Mouse (Mus musculus): Measurements from ENCODE around the gene Slc32a1.

Slc32a1 gene

GRCm38 (mm10) chr2:158610488-158611325 is at the start of gene Slc32a1:
Gene Slc32a1 (plus strand): TSS chr2:158610767.
- DNase-seq (ENCODE audit: low spot score in 2 of 2) = no peak

DNA sequence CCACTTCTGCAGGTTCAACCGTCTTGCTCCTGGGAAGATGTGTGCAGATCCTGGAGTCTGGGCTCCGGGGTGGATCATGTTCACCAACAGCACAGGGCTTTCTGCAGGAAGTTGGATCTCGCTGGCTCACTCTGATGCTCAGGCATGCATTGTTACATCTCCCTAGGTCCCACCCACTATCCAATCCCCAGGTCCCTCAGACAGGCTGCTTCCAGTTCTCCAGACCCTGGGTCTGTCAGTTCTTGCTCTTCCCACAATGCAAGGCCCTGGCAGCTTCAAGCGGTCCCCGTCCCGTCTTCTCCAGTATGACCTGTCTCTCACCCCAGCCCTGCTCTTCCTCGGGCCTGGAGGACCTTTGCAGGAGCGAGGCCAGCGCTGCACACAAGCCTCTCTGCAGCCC is 49.8 kb upstream of the Slc32a1 start:
- no peak for DNase-seq (ENCODE audit: low spot score in 2 of 2)

DNA sequence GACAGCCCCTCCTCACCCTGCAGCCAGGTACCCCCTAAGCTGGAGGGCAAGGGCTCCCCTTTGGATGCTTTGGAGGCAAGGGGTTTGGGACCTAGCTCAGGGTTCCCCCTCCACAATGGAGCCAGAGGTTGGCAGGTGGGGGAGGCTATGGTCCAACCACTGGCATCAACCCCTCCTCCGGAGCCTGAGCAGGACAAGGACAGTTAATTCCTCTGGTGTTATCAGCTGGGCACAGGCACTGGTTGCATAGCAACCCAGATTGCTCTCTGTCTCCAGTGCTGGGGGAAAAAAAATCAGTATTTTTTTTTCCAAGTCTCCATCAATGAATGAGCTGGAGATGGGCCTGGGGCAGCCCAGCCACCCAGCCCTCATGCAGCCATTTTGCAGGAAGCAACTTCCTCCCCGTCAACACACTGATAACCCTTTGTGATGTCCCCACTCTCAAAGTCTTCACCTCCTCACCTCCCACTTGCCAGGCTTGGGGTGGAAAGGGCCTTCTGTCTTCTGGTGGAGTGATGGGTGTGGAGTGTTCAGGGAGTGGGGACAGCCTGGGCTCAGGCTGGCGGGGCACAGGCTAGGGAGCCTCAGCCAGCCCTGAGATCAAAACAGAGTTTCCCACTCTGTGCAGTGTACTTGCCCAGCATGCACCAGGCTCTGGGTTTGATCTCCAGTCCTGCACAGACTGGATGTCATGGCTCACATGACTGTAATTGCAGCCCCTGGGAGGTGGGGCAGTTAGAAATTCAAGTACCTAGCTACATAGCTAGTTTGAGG is 49.0 kb upstream of the Slc32a1 start:
- no peak for DNase-seq (ENCODE audit: low spot score in 2 of 2)

DNA sequence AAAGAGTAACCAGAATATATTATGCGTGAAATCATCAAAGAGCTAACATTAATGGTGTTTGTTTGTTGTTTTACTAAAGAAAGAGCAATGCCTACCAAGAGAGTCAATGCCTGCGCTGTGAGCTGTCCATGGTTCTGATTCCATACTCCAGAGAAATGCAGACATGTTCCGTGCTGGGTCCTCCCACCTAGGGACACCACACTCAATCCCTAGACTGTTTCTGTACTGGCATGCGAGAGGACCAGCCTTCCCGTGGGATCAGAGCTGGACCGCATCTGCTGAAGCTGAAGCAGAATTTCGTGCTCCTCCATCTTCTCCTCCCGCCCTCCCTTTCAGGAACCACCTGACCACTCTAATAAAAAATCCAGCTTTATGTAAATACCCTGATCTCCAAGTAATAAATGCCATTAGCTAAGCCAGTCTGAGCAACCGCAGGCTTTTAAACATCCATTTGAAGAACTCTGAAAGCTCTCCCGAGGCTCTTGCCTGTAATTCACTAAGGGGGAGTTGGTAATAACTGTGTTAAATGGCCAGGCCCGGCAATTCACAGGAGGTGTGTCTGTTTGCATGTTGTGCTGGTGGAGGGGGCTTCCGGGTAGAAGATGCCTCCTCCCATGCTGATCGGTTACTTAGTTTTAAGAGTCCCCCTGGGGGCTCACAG is 40.0 kb upstream of the Slc32a1 start:
- DNase-seq (ENCODE audit: low spot score in 2 of 2) = peak in 1 of 2 experiments; percentile 16

GRCm38 (mm10) chr2:158579979-158580378 is 30.6 kb upstream of the Slc32a1 start:
- DNase-seq (ENCODE audit: low spot score in 2 of 2) = no peak

DNA sequence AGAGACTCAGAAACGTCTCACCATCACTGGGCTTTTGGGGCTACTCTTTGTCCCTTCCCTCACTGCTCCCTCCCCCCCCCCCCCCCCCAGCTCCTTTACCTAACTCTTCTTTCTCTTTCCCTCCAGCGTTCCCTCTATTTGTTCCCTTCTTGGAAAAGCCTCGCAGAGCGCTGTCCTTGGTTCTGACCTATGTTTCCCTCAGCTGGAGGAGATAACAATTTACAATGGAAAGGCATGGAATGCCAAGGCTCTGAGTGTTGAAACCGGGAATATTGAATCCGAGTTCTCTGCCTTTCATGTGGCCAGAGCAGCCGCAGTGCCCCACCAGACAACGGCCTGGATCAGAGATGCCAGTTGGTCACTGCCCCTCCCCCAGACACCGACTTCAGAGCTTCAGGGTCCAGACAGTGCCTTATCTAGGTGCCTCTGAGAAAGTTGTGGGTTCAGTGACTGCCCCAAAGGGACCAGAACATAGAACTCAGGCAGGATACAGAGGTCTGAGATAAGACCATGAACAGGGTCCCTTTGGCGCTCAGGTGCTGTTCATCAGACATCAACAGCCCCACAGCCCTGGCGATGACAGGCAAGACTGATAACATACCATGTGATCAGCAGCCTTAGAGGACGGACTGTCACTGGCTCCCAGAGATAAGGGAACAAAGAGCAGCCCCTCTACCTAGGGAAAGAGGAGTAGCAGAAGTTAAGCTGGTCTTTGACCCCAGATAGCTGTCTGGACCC is 25.8 kb upstream of the Slc32a1 start:
- no peak for DNase-seq (ENCODE audit: low spot score in 2 of 2)

GRCm38 (mm10) chr2:158588524-158589271 is 21.9 kb upstream of the Slc32a1 start:
- no peak for DNase-seq (ENCODE audit: low spot score in 2 of 2)

GRCm38 (mm10) chr2:158590495-158590894 is 20.1 kb upstream of the Slc32a1 start:
- no peak for DNase-seq (ENCODE audit: low spot score in 2 of 2)

GRCm38 (mm10) chr2:158591286-158591685 is 19.3 kb upstream of the Slc32a1 start:
- DNase-seq (ENCODE audit: low spot score in 2 of 2) = no peak

DNA sequence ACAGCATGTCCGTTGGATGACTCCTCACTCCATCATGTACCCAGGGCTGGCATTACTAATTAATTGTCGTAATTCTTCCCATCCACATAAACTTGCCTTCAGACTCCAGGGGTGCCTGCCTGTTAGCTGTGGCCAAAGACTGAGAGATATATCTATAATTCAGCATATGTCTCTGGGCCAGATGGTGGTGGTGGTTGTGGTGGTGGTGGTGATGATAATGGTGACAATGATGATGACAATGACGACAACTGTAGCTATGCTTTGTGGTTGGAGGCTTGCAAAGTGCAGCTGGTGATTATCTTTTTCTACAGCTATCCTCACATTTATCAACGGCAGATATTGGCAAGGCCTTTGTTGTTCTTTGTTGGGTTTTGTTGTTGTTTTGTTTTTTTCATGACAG is 17.2 kb upstream of the Slc32a1 start:
- DNase-seq (ENCODE audit: low spot score in 2 of 2) = no peak

DNA sequence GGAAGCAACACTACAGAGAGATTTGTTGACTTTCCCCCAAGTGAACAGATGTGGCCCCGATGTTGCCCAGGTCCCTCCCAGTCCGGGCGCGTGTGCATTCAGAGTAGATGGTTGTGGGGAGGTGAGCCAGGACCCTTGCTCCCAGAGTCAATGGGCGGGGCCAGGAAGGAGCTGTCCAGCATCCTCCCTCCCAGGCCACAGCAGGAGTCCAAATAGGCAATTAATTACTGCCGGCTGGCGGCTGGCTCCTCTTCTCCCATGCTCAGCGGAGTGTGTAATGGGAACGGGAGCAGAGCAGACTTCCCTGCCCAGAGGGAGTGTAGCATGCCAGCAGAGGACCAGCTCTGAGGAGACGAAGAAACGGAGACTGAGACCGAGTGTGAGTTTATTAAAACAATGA is 15.5 kb upstream of the Slc32a1 start:
- no peak for DNase-seq (ENCODE audit: low spot score in 2 of 2)

DNA sequence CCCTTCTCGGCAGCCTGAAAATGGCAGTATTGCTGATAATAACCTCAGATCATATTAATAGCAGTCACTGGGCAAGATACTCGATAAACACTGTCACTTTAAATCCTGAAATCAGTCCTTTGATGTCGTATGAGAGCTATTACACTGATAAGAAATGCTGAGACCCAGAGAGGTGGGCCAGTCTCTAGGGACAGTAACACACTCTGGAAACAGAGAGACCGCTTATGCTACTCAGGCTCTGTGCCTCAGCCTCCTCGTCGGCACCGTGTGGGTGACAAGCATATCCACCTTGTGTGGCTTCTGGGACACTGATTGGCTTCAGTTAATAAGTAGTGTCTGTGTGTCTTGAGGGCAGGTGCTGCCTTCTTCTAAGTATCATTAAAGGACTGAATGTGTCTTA is 15.0 kb upstream of the Slc32a1 start:
- DNase-seq (ENCODE audit: low spot score in 2 of 2) = no peak

DNA sequence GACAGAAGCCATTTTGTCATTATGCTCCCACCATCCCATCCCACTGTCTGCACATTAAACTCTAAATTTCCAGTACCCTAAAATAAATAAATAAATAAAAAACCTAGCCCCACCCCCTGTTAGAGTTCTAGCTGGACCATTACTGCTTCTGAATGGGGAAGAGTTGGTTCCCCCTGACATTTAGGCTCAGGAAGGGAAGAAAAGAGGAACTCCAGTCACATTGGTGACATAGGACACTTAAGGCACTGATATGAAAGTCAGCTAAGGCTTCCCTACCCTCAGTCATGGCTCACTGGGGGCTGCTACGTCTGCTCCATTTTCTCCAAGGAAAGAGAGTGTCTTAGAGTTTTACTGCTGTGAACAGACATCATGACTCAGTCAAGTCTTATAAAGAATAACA is 13.8 kb upstream of the Slc32a1 start:
- no peak for DNase-seq (ENCODE audit: low spot score in 2 of 2)

DNA sequence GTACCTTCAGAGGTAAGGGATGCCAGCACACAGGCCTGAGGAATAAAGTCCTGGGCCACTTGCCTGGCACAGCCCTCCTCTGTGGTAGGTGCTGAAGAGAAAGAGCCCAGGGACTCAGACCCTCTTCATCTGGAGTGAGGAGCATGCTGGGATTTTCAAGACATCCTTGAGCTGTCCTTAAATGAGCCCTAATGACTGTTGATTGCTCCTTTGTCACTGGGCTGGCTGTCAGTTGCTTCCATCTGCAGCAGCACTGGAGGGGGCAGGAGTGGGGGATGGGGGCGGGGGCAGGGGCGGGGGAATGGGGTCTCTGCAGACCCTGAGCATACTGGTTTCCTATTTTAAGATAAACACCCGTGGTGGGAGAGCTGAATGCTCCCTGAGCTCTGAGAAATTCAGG is 10.1 kb upstream of the Slc32a1 start:
- DNase-seq (ENCODE audit: low spot score in 2 of 2) = no peak

DNA sequence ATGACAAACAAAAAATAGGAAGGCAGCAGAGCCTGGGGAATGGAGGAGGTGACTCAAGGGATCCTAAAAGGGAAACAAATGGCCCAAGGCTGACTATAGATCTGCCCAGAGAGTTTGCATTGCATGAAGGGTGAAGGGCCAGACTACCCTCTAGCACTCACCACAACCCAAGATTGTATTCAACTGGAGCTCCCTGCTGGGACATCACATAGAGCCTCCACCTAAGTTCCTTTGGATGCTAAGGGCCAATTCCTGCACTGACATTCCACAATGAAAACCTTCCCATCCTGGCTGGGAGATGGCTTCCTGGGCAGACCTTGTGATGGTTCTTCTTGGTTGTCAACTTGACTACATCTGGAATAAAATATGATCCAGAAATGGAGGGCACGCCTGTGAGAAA is 9.2 kb upstream of the Slc32a1 start:
- no peak for DNase-seq (ENCODE audit: low spot score in 2 of 2)

GRCm38 (mm10) chr2:158602663-158603062 is 7.9 kb upstream of the Slc32a1 start:
- DNase-seq (ENCODE audit: low spot score in 2 of 2) = no peak

- DNase-seq (ENCODE audit: low spot score in 2 of 2) = no peak
Observed at GRCm38 (mm10) chr2:158606511-158606964, 4.0 kb upstream of the Slc32a1 start.

DNA sequence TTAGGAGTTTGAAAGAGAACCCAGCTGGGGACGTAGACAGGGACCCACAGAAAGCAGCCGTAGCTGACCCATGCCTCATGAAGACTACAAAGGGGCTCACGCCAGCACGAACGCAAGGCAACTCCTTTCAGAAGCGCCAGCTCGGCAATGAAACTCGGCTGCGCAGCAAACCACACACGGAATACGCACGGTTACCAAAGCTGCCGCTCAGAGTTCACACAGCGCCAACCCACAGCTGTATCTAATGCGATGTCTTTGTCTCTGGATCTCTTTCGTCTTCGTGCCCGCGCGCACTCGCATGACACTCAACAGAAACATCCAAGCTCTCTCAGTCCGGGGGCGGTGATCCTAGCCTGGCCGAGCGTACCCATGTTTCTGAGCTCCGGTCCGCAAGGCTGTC is 886 bp upstream of the Slc32a1 start:
- DNase-seq (ENCODE audit: low spot score in 2 of 2) = no peak

DNA sequence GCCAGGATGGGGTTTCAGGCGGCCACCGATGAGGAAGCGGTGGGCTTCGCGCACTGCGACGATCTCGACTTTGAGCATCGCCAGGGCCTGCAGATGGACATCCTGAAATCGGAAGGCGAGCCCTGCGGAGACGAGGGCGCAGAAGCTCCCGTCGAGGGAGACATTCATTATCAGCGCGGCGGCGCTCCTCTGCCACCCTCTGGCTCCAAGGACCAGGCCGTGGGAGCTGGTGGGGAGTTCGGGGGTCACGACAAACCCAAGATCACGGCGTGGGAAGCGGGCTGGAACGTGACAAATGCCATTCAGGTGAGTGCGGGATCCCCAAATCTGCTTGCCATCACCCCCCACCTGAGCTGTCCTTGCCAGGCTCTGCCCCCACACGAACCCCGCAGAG is 756 bp downstream of the Slc32a1 start:
- no peak for DNase-seq (ENCODE audit: low spot score in 2 of 2)

- DNase-seq (ENCODE audit: low spot score in 2 of 2) = no peak
Observed at GRCm38 (mm10) chr2:158611726-158612670, 1.4 kb downstream of the Slc32a1 start.
